Mouse (Mus musculus) ES-CJ7 (cell line): Measurements from ENCODE around the gene Lamtor3.
"Not testable (repeated sequence)": the region's sequence is repeated elsewhere in the genome, so short reads cannot be mapped to it uniquely, and the experiment has no call there.

Experiments used
- DNase-seq: peaks from one replicate; pipeline ENCODE4 v3.0.0; 2011; ENCODE audit warnings: low read depth, low spot score

Lamtor3 gene

GRCm38 (mm10) chr3:137933986-137934385 lies 15.7 kb downstream of the Lamtor3 start:
- DNase-seq: no peak

- no peak for DNase-seq
Observed at GRCm38 (mm10) chr3:137935570-137936525, 17.5 kb downstream of the Lamtor3 start.

GRCm38 (mm10) chr3:137936541-137936940 lies 18.2 kb downstream of the Lamtor3 start:
- no peak for DNase-seq

- DNase-seq: peak; percentile 93
Observed at GRCm38 (mm10) chr3:137938608-137939007, 20.3 kb downstream of the Lamtor3 start.

GRCm38 (mm10) chr3:137940757-137941156 lies 22.5 kb downstream of the Lamtor3 start:
- DNase-seq: no peak

GRCm38 (mm10) chr3:137941555-137941954 lies 23.2 kb downstream of the Lamtor3 start:
- DNase-seq: no peak

- DNase-seq: no peak
Observed at GRCm38 (mm10) chr3:137942098-137942622, 23.9 kb downstream of the Lamtor3 start.

GRCm38 (mm10) chr3:137943737-137944154 lies 25.4 kb downstream of the Lamtor3 start:
- DNase-seq: no peak

- DNase-seq: no peak
Observed at GRCm38 (mm10) chr3:137946827-137947226, 28.5 kb downstream of the Lamtor3 start.

GRCm38 (mm10) chr3:137947525-137947924 lies 29.2 kb downstream of the Lamtor3 start:
- DNase-seq: no peak

GRCm38 (mm10) chr3:137950191-137950885 lies 32.0 kb downstream of the Lamtor3 start:
- DNase-seq: no peak

- DNase-seq: not testable (repeated sequence)
Observed at GRCm38 (mm10) chr3:137951302-137951701, 33.0 kb downstream of the Lamtor3 start.

- DNase-seq: no peak
Observed at GRCm38 (mm10) chr3:137951819-137952218, 33.5 kb downstream of the Lamtor3 start.

- DNase-seq: peak; percentile 33
Observed at GRCm38 (mm10) chr3:137952225-137952913, 34.1 kb downstream of the Lamtor3 start.

- DNase-seq: peak; percentile 70
Observed at GRCm38 (mm10) chr3:137952914-137953880, 34.9 kb downstream of the Lamtor3 start.

GRCm38 (mm10) chr3:137954256-137954916 lies 36.1 kb downstream of the Lamtor3 start:
- DNase-seq: peak; percentile 95

- peak; percentile 77 for DNase-seq
Observed at GRCm38 (mm10) chr3:137955560-137956081, 37.3 kb downstream of the Lamtor3 start.

- DNase-seq: no peak
Observed at GRCm38 (mm10) chr3:137957864-137958263, 39.6 kb downstream of the Lamtor3 start.

GRCm38 (mm10) chr3:137958352-137958751 lies 40.0 kb downstream of the Lamtor3 start:
- DNase-seq: no peak

GRCm38 (mm10) chr3:137959456-137959855 lies 41.1 kb downstream of the Lamtor3 start:
- no peak for DNase-seq
